Mouse (Mus musculus) thymus, postnatal 4 days (tissue): ENCODE data around the gene Slc2a13.

Experiments
- DNase-seq: peaks from one replicate; pipeline ENCODE4 v3.0.0; 2021

The Slc2a13 gene

GRCm38 (mm10) chr15:91573111-91573538 is at the start of gene Slc2a13:
Gene Slc2a13, minus strand, starts transcription at chr15:91573261.
- peak; percentile 80 for DNase-seq

GRCm38 (mm10) chr15:91616016-91616415 is 43.0 kb upstream of the Slc2a13 start:
- no peak for DNase-seq

DNA sequence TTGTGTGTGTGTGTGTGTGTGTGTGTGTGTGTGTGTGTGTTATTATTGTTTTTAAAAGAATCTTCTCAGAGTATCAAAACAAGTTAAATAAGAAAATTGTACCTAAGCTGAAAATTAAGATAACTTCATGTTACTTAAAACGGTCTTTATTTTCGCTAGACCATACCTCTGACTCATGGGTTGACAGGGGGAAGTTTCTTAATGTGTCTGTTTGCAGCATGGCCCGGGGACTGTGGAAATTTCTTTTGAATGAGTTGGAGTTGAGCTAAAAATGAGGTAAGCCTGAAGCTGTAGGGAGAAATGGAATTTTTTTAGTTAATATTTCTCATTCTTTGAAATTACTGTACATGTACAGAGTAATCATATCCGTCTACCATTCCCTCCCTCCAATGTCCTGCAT is 42.5 kb upstream of the Slc2a13 start:
- no peak for DNase-seq

DNA sequence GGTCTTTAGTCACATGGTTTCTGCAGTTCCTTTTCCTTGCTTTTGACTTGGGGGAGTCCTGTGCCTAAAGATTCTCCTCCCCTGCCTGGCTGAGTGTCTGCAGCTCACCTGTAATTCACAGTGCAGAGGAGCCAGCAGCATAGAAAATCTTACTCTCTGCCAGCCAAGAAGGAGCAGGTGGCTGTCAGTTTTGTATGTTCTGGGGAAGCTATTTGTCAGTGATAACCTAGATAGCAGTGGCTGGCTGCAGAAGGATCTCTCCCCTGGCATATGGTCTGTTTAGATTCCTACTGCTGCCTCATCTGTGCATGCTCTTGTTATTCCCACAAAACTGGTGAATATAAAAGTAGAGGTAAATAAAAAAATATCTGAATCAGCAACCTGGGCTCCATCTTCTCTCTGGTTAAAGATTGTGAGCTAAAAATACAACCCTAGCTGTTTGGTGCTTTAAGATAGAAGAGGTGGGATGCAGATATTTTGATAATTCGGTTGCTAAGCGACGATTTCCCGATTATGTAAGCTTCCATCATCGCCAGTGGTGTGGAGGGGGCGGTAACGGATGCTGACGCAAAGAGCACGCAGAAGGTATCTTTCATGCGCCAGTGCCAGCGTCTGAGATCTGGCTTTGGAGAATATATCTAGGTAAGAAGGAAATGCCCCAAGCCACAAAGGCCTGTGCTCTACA is 41.1 kb upstream of the Slc2a13 start:
- DNase-seq: no peak

GRCm38 (mm10) chr15:91609713-91610112 is 36.7 kb upstream of the Slc2a13 start:
- DNase-seq: peak; percentile 83

DNA sequence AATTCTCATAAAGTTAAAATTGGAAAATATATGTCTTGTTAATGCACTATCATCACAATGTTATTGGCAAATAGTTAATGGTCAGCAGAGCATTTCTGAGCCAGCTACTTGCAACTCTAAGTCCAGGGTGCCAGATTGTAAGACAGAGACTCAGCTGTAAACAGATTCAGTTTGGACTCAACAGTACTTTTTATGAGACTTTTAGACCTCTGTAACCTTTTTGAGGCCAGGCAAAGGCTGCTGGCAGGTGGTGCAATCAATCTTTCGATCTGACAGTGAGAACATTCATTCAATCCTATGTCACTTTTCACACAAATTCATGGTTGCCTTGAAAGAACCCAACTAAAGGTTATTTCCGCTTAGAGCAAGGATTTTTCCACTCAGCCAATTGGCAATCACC is 35.8 kb upstream of the Slc2a13 start:
- DNase-seq: no peak

GRCm38 (mm10) chr15:91601197-91601596 is 28.1 kb upstream of the Slc2a13 start:
- no peak for DNase-seq

GRCm38 (mm10) chr15:91597290-91597689 is 24.2 kb upstream of the Slc2a13 start:
- no peak for DNase-seq

- peak; percentile 83 for DNase-seq
These were observed 1.4 kb upstream of the Slc2a13 start for GRCm38 (mm10) chr15:91574492-91574891.

DNA sequence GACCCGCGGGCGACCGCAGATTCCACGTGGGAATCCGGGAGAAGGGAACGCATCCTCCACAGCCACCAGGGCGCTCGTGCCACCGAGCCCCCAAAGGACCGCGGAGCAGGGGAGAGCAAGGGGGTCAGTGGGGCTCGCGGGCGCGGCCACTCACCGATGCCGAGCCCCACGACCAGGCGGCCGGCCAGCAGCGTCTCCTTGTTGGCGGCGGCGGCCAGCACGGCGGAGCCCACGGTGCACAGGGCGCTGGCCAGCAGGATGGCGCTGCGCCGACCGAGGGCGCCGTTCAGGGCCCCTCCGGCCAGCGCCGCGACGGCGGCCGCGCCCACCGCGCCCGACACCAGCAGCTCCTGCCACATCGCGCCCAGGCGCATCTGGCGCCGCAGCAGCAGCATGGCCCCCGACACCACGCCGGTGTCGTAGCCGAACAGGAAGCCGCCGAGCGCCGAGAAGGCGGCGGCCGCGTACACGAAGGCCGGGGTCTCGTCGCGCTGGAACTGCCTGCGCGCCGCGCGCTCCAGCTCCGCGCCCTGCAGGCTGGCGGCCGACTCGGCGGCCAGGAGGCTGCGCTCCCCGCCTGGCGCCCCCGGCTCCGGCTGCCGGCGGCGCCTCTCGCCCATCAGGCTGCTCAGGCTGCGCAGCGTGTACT is 516 bp downstream of the Slc2a13 start:
- DNase-seq: peak; percentile 64

GRCm38 (mm10) chr15:91571981-91572380 is 1.1 kb downstream of the Slc2a13 start:
- DNase-seq: no peak

- no peak for DNase-seq
These were observed 6.3 kb downstream of the Slc2a13 start for GRCm38 (mm10) chr15:91566784-91567183.

GRCm38 (mm10) chr15:91565025-91565605 is 7.9 kb downstream of the Slc2a13 start:
- no peak for DNase-seq

GRCm38 (mm10) chr15:91561728-91562127 is 11.3 kb downstream of the Slc2a13 start:
- DNase-seq: no peak

- no peak for DNase-seq
These were observed 17.7 kb downstream of the Slc2a13 start for GRCm38 (mm10) chr15:91555336-91555736.

DNA sequence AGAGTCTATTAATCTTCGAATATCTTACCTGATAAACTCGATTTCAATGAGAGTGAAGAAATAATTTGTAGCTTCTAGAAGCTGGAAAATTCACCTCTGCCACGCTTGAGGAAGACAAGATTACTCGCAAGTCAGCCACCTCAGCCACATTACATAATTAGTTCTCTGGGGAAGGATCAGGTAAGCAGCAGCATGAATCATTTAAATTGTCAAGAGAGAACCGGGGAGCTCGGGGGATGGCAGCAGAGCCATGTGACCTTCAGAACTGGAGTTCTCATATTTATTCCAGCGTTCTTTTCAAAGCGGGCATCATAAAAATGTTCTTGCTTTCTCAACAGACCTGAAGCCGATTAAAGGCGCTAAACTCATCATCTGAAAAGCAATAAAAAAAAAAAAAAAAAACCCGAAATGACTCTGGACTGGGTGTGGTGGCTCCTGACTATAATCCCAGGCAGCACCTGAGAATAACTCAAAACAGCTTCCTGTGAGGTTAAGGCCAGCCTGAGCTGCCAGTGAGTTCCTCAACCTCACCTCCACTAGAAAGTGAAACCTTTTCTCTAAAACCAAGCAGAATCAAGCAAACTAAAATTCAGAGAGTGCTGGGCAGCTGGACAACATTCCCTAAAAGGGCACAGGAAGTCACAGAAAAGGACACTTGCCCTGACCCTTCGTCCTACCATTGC is 24.3 kb downstream of the Slc2a13 start:
- DNase-seq: no peak

DNA sequence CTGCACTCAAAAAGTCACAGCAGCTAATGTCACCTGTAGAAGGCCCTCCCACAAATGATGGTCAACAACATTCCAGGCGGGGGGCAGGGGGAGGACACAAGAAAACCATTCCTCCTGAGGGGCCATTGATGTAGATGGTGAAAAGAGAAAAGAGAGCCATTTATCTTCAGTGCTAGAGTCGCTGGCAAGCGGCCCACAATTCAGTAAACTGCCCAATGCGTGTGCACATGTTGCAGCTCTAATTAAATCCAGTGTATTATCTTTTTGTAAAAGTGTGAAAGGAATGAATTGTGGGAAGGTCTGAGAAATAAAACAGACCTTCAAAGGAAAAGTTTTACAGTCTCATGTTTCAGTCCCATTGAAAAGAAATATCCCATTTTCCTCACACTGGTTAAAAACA is 28.5 kb downstream of the Slc2a13 start:
- no peak for DNase-seq

DNA sequence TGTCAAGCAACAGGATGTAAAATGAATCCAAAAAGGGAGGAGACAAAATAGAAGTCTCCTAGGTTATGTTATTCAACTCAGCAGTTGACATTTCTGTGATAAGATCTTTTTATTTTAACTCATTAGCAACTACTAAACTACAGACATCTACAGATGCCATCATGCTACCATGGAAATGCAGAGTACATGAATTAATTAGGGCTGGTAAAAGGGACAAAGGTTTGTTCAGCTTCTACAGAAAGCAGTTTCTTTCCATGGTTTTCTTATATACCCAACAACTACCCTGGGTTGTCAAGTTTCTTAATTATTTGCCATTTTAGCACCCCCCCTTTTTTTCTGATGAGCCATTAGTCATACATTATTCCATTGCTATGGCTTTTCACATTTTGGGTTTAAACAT is 34.6 kb downstream of the Slc2a13 start:
- no peak for DNase-seq

DNA sequence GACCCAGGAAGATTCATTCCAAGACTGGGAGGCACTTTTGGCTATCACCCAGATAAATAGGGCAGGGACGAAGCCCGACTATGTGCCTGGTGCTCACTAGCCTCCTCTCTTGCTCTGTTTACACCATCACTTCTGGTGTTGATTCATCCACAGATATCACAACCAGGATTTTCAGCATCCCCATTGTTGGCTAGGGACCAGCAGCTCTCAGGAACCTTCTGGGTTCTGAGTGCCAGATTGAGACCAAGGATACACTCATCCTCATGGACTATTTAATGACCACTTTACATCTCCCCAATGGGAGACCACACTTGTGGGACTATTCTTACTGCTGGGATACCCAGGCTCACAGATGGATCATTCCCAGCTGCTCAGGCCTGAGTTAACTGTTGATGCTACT is 46.2 kb downstream of the Slc2a13 start:
- DNase-seq: no peak

DNA sequence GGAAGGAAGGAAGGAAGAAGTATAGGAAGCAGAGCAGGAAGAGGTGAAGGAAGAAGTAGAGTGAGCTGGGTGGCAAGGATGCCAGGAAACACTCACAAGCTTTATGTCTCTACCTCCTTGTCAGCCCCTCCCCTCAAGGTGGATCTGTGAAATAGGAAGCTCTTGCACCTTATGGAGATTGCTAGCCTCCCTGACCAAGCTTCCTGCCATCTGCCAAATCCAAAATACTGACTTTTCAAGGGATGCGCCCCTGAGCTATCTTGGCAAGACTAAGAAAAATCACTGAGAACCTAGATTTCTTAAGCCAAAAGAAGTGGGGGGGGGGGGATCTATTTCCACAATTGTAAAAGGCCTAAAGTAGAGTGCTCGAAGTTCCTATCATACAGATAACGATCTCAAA is 46.9 kb downstream of the Slc2a13 start:
- DNase-seq: no peak

- DNase-seq: no peak
These were observed 48.6 kb downstream of the Slc2a13 start for GRCm38 (mm10) chr15:91524451-91524850.

DNA sequence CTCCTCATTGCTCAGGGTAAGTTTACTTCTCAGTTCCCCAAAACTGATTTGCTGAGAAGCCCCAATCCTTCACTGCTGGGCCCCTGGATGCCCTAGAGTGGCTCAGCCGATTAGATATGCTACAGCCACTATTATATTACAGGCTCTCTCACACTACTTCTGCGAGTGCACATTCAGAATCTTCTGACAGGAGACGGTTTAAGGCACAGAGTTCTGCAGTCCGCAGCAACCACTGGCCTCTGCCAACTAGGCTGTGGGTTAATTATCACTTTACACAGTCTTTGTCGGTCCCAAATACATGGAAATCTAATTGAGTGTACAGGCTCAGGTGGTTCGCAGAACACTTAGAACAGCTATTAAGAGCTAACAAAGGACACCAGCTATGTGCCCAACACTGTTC is 69.8 kb downstream of the Slc2a13 start:
- no peak for DNase-seq

- DNase-seq: no peak
These were observed 70.4 kb downstream of the Slc2a13 start for GRCm38 (mm10) chr15:91502661-91503060.

DNA sequence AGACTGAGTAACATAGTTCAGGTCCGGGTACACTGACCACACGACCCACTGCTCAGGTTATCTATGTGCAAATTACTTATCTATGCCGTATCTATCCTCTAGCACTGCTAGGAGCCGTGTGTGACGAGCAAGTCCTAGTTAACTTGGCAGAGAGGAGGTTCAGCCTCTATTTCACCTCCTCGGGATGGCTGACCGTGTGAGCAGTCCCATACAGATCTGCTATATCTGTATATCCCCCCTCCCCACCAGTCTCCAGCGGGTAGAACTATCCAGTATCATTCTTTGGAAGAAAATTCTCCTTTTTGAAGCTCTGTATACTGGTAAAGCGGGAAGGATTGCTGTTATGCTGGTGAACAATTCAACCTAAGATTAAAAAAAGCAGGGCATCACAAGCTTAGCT is 70.8 kb downstream of the Slc2a13 start:
- DNase-seq: no peak
